Mouse (Mus musculus): ENCODE data around the gene Lrriq3. TPM values are rescaled to one million over a fixed set of nuclear protein-coding genes. Genes with fewer than 3 reads are reported as not detected.

Gene Lrriq3
- under 1 TPM; 0.31 to 0.36 TPM for total RNA-seq (2021)
- long read RNA-seq, experiment 1: 0 reads
- long read RNA-seq, experiment 2, partial matches to known transcripts: 0 of 1 reads
- long read RNA-seq, experiment 2, other reads (novel, unspliced or antisense): 1 of 1 reads

DNA sequence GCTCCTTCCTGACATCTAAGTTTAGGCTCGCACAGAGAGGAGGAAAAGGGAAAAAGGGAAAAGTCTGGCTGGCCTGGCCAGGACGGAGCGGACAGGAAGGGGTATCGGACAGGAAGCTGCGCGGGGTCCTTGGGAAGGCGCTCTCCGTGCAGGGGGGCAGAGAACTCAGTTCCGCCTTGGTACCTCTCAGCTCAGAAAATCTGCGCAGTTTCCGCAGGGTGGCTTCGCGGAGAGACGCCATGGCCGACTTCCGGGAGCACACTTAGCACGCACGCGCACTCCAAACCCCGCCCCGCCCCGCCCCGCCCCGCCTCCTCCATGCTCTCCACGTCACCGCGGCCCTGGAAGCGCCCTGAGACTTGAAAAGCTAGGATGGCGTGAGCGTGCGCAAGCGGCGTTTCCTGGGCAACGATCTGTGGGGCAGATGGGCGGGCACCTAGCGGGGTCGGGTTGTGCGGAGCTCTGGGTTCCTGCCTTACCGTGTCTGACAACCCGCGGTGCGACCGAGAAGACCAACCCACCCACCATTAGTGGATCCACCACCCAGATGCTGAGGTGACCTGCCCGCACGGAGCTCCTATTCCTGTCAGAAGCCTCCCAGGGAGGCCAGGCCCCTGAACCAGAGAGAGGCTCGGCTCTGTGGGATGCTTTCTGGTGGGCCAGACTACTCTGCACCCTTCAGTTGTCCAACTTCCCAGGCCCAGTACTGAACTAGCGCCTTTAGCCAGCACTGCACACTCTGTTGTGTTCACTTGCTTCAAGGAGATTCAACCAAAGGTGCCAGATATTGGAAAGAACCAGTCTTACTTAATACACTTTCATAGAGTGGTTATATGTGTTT, at the start of gene Lrriq3, which contains the start of gene Fpgt:
Gene Lrriq3 (plus strand): TSS at position 319 of the 841 bp plus-strand sequence.
Gene Fpgt (minus strand): TSS at position 288 of the 841 bp plus-strand sequence.
- peak; percentile 93 for DNase-seq
- peak within 1 kb of the TSS; percentile 77 for H3K4me3 ChIP-seq
- intact Hi-C loops (cut with DNase I): loop anchor here (2.0 kb wide), 1 partner anchor 497 kb away; the partner anchor contains the start of genes Cryz and Tyw3
- no peak for TF ChIP-seq CTCF (IDR thresholded peaks at IDR 0.05)
- H3K27ac ChIP-seq: peak within 1 kb of the TSS; percentile 88

DNA sequence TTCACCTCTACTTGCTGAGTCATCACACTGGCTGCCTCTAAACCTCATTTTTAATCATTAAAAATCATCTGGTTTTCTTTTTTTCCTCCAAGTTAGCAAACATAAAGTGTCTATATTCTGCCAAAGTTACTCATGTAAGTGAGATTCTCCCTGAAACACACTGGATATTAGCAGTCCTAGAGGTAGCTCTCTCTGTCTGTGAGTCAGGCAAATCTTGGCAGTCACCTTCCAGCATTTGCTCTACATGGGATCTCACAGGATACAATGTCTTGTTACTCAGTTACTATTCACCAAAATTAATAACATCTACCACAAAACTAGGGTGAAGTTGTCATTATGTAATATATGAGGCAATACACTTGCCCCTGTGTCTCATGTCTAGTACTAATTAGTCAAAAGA, 41.2 kb upstream of the Lrriq3 start:
- TF ChIP-seq CTCF (IDR thresholded peaks at IDR 0.05): no peak
- Histone ChIP-seq H3K27ac (no peak overlapping the region), H3K4me3 (no peak overlapping the region)
- no peak for DNase-seq
- intact Hi-C loops (cut with DNase I): no loop called here

DNA sequence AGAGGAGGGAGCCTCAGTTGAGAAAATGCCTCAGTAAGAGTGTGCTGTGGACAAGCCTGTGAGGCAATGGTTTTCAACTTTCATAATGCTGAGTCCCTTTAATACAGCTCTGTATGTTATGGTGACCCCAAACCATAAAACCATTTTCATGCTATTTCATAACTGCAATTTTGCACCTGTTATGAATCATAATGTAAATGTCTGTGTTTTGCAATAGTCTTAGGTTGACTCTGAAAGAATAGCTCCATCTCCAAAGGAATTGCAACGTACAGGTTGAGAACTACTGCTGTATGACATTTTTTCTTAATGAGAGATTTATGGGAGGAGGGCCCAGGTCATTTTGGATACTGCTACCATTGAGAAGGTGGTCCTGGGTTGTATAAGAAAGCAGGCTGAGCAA, 40.0 kb upstream of the Lrriq3 start:
- Histone ChIP-seq H3K27ac (no peak overlapping the region), H3K4me3 (no peak overlapping the region)
- intact Hi-C loops (cut with DNase I): no loop called here
- no peak for DNase-seq
- TF ChIP-seq CTCF (IDR thresholded peaks at IDR 0.05): no peak

DNA sequence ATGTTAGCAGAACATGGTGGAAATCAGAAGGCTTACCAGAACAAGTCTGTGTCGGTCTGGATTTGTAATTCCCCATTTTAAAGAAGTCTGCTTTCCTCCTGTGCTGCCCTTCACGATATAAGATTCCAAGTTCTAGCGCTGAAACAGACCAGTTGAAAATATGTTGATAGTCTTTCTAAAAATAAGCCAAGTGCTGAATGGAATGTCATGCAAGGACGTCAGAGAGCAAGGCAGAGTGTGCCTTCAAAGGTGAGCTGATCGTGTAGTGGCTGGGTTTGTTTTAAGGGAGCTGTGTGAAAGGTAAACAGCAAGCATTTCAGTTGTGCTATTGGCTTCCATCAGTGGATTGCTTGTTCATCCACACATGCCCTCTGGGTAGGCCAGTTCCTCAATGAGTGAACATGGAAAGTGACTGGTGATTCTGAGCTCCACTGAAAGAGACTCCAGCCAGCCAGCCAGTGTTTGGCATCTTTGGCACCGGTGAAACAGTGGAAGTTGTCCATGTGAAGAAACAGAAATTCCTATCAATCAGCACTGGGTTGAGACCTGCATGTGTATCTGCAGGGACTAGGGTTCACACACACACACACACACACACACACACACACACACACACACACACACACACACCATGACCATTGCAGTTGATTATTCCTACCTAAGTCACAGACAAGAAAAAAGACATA, 37.9 kb upstream of the Lrriq3 start, which contains the start of gene Tnni3k:
Gene Tnni3k (minus strand): TSS at position 177 of the 686 bp plus-strand sequence.
- intact Hi-C loops (cut with DNase I): no loop called here
- no peak for TF ChIP-seq CTCF (IDR thresholded peaks at IDR 0.05)
- DNase-seq: no peak
- no peak within 1 kb of the TSS for H3K27ac ChIP-seq
- H3K4me3 ChIP-seq: no peak within 1 kb of the TSS

DNA sequence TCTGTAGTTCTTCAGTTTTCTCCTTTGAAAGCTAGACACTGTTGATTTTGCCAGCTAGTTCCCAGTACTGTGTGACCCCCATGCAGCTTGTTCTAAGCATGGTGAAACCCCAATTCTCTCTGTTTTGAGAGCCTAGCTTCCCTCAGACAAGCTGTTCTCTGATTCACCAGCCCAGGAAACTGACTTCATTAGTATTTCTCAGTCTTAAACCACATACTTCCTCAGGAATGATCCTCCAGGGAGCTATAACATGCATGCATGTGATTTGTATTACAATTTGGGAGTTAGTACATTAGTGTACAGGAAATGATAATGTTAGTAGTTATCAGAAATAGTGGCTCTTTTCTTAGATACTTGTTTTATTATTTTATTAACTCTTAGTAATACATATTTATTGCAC, 36.6 kb upstream of the Lrriq3 start:
- no peak overlapping the region for H3K27ac ChIP-seq
- TF ChIP-seq CTCF (IDR thresholded peaks at IDR 0.05): no peak
- intact Hi-C loops (cut with DNase I): no loop called here
- no peak for DNase-seq
- H3K4me3 ChIP-seq: no peak overlapping the region

DNA sequence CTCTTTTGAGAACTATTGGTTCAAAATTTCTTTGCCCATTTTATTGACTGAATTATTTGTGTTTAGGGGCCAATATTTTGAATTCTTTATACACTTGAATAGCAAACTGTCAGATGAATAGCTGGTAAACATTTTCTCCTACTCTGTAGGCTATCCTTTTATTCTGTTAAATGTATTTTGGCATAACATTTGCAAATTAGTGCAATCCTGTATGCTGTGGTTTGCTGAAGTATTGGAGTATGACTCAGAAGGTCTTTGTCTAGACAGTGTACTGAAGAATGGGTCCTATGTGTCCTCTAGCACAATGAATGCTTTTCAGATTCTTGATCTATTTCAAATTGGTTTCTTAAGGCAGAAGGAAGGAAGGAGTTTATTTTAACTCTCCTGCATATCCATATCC, 35.7 kb upstream of the Lrriq3 start:
- DNase-seq: no peak
- intact Hi-C loops (cut with DNase I): no loop called here
- Histone ChIP-seq H3K4me3 (no peak overlapping the region), H3K27ac (no peak overlapping the region)
- no peak for TF ChIP-seq CTCF (IDR thresholded peaks at IDR 0.05)

DNA sequence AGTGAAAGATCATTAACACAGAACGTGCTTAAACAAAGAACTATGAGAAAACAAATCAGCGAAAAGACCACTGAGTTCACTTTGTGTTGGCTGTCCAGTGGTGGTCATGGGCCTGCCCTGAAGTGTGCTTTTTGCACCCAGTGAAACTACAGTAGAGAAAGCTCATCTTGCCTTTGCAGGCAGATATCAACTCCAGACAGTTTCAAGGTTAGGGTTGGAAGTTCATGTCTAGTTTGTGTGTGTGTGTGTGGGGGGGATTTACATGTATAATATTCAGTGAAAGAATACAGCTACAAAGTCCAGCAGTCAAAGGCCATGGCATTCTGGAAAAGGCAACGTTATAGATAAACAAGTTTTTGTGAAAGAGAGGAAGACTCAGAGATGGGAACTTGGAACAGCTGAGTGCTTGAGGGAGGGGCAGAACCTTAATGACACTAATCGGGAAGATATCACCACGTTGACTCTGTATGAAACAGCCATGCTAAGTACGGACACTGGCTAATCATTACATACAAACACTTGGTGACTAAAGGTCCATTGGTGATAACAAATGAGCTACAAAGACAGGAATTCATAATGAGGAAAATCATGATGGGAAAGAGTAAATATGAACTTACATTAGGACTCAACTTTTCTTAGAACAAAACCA, 34.3 kb upstream of the Lrriq3 start:
- DNase-seq: no peak
- H3K4me3 ChIP-seq: no peak overlapping the region
- TF ChIP-seq CTCF (IDR thresholded peaks at IDR 0.05): no peak
- intact Hi-C loops (cut with DNase I): no loop called here
- H3K27ac ChIP-seq: no peak overlapping the region

DNA sequence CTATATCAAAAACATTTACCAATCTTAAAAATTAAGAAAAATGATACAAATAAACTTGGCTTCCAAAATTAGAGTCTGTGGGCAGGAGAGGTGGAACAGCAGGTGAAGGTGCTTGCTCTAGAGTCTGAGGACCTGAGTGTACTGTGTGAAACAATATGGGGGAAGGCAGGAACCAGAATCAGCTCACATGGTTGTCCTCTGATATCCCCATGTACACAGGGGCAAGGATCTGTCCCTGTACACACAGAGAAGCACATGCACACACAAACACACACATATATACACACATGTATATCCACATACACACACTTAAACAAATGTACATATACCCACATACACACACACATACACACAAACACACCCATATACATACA, 33.8 kb upstream of the Lrriq3 start:
- TF ChIP-seq CTCF (IDR thresholded peaks at IDR 0.05): no peak
- Histone ChIP-seq H3K27ac (no peak overlapping the region), H3K4me3 (no peak overlapping the region)
- DNase-seq: no peak
- intact Hi-C loops (cut with DNase I): no loop called here

DNA sequence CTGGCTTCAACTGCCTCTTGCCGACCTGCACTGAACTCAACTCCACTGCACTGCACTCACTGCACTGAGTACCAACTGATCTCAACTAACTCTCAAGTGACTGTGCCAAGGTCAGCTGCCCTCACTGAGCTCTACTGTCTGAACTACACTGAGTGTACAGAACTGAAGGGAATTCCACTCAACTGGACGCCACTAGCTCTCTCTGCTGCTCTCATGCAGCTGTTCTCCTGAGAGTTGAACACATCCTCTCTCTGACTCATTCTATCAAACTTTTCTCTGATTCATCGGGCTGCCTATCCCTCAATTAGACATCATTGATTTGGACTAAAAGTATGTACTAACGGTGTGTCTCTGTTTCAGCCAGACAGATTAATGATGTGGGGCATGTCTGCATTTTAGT, 15.3 kb upstream of the Lrriq3 start:
- H3K27ac ChIP-seq: no peak overlapping the region
- DNase-seq: no peak
- no peak overlapping the region for H3K4me3 ChIP-seq
- intact Hi-C loops (cut with DNase I): no loop called here
- TF ChIP-seq CTCF (IDR thresholded peaks at IDR 0.05): no peak

DNA sequence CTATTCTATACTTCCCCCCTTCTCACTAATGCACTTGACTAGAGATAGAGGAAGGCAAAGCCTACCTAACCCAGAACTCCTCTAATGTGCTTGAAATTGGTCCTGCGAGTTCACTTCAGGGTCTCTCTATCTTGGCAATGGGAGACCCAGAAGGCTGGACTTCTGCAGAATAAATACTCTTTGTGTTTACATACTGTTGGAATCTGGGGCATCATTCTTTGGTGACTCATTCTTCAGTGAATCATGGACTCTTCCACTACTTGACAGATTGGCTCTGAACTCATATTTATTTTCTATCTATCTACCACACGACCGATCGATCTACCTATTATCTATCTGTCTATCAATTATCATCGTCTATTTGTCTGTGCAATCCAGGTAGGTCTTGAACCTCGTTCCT, 1.2 kb upstream of the Lrriq3 start:
- no peak for DNase-seq
- Histone ChIP-seq H3K27ac (no peak overlapping the region), H3K4me3 (peak overlapping the region; percentile 77)
- intact Hi-C loops (cut with DNase I): loop anchor here (2.0 kb wide), 1 partner anchor 495 kb away; the partner anchor contains the start of genes Cryz and Tyw3
- TF ChIP-seq CTCF (IDR thresholded peaks at IDR 0.05): no peak

DNA sequence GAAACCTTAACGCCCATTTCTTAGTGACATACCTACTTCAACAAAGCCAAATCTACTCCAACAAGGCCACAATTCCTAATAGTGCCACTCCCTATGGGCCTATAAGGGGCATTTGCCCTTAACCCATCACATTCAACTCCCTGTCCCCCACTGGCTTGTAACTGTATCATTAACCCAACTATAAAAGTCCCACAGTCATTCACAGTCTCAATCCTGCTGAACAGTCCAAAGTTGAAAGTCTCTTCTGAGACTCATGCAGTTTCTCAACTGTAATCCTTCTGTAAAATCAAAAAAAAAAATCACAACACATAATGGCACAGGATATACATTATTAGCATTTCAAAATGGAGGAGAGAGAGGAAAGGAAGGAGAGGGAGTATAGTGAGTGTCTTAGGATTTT, 6.0 kb downstream of the Lrriq3 start:
- H3K4me3 ChIP-seq: no peak overlapping the region
- intact Hi-C loops (cut with DNase I): no loop called here
- no peak for DNase-seq
- no peak overlapping the region for H3K27ac ChIP-seq
- no peak for TF ChIP-seq CTCF (IDR thresholded peaks at IDR 0.05)

DNA sequence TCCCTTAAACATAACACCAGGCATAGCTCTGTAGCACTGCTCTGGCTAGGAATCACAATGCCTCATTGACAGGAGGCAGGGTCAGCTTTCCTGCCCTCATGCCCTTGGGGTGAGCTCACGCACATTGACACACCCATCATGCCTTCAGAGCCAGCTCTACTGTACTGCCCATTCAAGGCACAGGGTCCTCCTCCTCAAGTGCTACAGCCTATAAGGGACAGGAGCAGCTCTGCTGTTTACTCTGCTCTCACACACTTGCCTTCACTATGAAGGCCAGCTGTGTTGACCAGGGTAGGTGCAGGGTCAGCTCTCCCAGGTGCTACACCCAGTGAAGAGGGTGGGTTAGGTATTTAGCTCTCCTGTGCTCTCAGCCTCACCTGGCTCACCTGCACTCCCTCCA, 12.7 kb downstream of the Lrriq3 start:
- no peak for TF ChIP-seq CTCF (IDR thresholded peaks at IDR 0.05)
- DNase-seq: no peak
- Histone ChIP-seq H3K27ac (no peak overlapping the region), H3K4me3 (no peak overlapping the region)
- intact Hi-C loops (cut with DNase I): no loop called here

DNA sequence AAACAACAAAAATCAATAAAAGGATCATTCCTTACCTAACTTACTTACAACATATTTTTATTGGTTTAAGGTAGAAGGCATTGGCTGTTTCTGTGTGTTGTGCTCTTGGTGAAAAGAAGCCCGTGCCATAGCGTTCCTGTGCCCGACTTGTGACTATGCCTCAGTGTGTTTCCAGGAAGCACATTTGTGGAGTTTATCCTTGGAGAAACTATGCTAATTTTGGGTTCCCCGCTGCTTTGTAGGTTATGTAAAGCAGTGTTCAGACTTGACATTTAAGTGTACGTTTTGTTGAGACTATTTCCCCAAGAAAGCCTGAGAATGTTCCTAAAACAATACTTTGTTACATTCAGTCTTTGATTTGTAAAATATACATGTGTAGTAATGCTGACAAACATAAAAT, 44.5 kb downstream of the Lrriq3 start:
- no peak overlapping the region for H3K27ac ChIP-seq
- intact Hi-C loops (cut with DNase I): no loop called here
- no peak for DNase-seq
- no peak for TF ChIP-seq CTCF (IDR thresholded peaks at IDR 0.05)
- no peak overlapping the region for H3K4me3 ChIP-seq
